Mouse (Mus musculus) megakaryocyte, embryonic 14.5 days (primary cell): ENCODE data around the gene Fam155a. TPM values are rescaled to one million over a fixed set of nuclear protein-coding genes. Genes with fewer than 3 reads are reported as not detected.

Source experiments
- H3K27me3 ChIP-seq: replicated peaks from 2 replicates; pipeline ENCODE3; 2012; ENCODE audit warnings: inconsistent platforms
- H3K36me3 ChIP-seq: replicated peaks from 2 replicates; pipeline ENCODE3; 2012; ENCODE audit warnings: low read length, inconsistent platforms, mixed read lengths
- H3K4me1 ChIP-seq: 2 replicates; pipeline ENCODE4 v1.6.1; 2012; ENCODE audit warnings: inconsistent platforms
- H3K4me3 ChIP-seq: replicated peaks from 2 replicates; pipeline ENCODE3; 2012; ENCODE audit warnings: moderate library complexity, mild to moderate bottlenecking, inconsistent platforms
- H3K9me3 ChIP-seq: 2 replicates; pipeline ENCODE4 v1.6.1; 2012; ENCODE audit warnings: inconsistent platforms
- FLI1 ChIP-seq: IDR thresholded peaks from 2 replicates; pipeline ENCODE4 v1.6.1; 2012; ENCODE audit warnings: low read length, inconsistent platforms, mixed read lengths
- GATA1 ChIP-seq: IDR thresholded peaks from 3 replicates; pipeline ENCODE4 v1.6.1; 2012; ENCODE audit warnings: mixed read lengths, low read length, inconsistent platforms, borderline replicate concordance
- polyA plus RNA-seq: library from polyadenylated mRNA; stranded (reverse); fragments of >175 nt; gene quantifications from 2 replicates; pipeline ENCODE4 v1.2.3, GENCODE M21; 2012; ENCODE audit warnings: low replicate concordance; ENCODE audit not compliant: insufficient read depth

Gene Fam155a
- polyA plus RNA-seq, 1 experiment = 0.10 TPM

DNA sequence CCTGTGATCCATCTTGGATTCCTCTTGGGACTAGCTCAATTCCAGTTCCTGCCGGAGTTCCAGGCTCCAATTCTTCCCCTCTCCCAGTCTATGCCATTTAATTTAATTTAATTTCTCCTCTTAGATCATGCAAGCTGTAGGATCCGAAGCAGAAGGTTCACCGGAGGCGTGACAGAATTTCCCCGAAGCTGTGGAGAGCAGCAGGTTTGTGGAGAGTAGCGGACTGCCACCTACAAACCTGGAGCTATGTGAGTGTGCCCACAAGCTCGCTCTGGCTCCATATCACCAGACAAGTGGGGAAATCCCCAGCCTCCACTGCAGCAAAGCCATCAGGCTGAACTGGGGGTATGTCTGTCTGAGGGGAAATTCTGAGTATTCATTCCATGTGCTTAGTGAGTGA, 544.2 kb downstream of the Fam155a start:
- no peaks in the 10 kb centered on the region for H3K27me3 ChIP-seq
- TF ChIP-seq FLI1 = no peak
- no peak for TF ChIP-seq GATA1

DNA sequence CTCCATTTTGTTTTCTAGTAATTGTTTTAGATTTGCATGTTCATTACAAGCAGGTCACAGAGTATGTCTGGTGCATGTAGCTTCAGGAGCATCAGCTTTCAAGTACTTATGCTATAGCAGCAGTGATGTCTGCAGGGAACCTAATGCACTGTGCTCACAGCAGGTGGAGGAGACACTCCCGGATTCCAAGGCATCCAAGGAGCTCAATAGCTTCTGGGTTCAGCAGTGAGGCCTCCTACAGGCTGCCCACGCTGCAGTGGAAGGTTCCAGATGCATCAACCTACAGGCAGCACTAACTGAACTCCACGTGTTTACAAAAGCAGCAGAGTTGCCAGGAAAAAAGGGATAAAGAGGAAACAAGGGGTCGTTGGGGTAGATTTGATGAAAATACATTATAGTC, 559.2 kb downstream of the Fam155a start:
- Histone ChIP-seq H3K27me3 (no peaks in the 10 kb centered on the region), H3K4me1 (no peaks in the 10 kb centered on the region), H3K36me3 (no peaks in the 10 kb centered on the region), H3K9me3 (peaks cover 16% of the 10 kb centered on the region), H3K4me3 (no peak overlapping the region)
- no peak for TF ChIP-seq GATA1
- TF ChIP-seq FLI1 = no peak

More for the DNA sequence above, 544.2 kb downstream of the Fam155a start:
- Histone ChIP-seq H3K4me3 (no peak overlapping the region), H3K9me3 (no peaks in the 10 kb centered on the region), H3K36me3 (no peaks in the 10 kb centered on the region), H3K4me1 (peaks cover 5% of the 10 kb centered on the region)

DNA sequence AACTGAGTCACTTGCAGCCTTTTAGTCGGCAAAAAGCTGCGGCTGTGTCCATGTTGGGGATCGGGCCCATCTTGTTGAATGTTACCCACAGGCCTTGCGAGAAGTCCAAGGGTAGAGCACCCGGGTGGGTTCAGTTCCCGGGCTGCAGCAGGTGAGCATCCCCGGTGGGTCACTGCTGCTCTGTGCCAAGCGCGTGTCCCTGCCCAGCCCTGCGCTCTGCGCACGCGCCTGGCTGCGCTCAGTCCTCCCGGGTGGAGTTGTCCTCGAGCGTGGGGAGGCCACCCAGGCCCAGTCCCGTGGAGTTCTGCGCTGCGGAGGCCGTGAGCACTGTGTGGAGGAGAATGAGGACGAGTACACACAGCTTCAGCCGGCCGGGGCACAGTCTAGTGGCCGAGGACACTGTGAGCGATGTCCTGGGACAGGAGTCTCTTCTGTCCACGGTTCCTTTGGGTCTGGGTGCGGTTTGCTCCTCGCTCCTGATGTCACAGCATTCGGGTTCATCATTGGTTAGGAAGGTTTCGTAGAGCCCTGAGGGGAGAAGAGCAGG, 563.4 kb downstream of the Fam155a start:
- H3K9me3 ChIP-seq = peaks cover 9% of the 10 kb centered on the region; the same call in 1 of the 2 replicates
- TF ChIP-seq FLI1 = no peak
- no peak for TF ChIP-seq GATA1
- no peaks in the 10 kb centered on the region for H3K27me3 ChIP-seq
- H3K4me3 ChIP-seq = no peak overlapping the region
- no peaks in the 10 kb centered on the region for H3K4me1 ChIP-seq
- no peaks in the 10 kb centered on the region for H3K36me3 ChIP-seq

DNA sequence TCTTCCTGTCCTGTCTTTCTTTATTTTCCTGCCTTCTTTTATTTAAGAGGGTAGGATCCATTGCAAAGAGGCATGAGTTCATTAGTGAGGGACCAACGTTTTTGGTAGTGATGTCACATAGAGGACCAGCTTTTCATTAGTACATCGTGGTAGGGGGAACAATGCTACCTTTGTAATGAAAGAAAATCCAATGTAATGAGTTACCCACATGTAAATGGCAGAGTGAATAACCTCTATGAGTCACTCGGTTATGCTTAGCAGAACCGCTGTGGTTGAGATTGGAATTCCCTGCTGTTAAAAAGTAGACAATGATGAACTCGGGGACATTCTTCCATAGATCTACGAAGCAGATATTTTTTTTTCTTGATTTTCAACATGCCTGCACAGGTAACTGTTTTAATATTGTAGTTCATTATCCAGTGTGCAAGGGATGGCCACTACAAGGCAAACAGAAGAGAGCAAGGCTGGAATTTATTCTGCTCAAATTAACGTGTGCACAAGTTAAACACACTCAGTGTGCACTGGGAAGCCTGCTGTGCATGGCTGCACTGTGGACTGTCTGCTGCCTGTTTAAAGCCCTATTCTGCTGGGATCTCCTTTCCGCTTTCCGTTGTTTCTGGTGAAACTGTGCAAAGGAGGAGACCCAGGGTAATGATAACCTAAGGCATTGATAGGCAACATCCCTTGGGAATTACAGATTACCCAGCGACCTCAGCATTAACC, 566.5 kb downstream of the Fam155a start:
- Histone ChIP-seq H3K4me3 (no peak overlapping the region), H3K9me3 (peaks cover 9% of the 10 kb centered on the region; the same call in 1 of the 2 replicates), H3K4me1 (no peaks in the 10 kb centered on the region; the same call in 1 of the 2 replicates), H3K36me3 (no peaks in the 10 kb centered on the region), H3K27me3 (no peaks in the 10 kb centered on the region)
- TF ChIP-seq FLI1 (no peak), GATA1 (no peak)

DNA sequence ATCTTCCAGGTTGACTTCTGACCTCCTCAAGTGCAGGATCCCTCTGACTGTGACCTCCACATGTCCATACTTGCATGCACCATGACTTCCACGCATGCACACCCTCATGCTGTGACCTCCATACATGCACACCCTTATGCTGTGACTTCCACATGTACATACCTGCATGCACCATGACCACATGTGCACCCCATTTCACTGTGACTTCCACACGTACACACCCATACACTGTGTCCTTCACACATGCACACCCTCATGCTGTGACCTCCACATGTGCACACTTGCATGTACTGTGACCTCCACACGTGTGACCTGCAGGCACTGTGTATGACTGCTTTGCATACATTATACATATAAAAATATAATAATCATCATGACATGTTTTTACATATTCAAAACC, 570.9 kb downstream of the Fam155a start:
- Histone ChIP-seq H3K27me3 (no peaks in the 10 kb centered on the region), H3K9me3 (no peaks in the 10 kb centered on the region), H3K4me1 (no peaks in the 10 kb centered on the region; the same call in 1 of the 2 replicates), H3K4me3 (peak overlapping the region; percentile 70), H3K36me3 (no peaks in the 10 kb centered on the region)
- no peak for TF ChIP-seq FLI1
- TF ChIP-seq GATA1 = no peak

DNA sequence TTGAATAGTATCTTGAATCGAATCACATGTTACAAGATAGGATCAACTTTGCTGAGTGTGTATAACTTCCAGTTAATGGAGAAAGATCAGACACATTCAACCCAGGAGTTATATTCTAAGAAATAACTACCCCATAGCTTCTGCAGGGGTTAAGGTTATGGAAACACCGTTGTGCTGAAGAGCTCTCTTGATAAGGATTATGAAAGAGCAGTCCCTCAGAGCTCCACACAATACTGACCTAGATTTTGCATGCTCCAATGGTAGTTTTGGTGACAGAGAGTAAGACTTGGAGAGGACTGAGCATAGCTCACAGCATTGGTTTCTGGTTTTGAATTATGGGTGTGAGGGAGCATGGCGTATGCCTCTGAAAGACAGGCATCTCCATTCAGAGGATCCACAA, 579.3 kb downstream of the Fam155a start:
- Histone ChIP-seq H3K27me3 (no peaks in the 10 kb centered on the region), H3K4me1 (no peaks in the 10 kb centered on the region), H3K9me3 (peaks cover 3% of the 10 kb centered on the region; the same call in 1 of the 2 replicates), H3K36me3 (no peaks in the 10 kb centered on the region), H3K4me3 (no peak overlapping the region)
- TF ChIP-seq FLI1 (no peak), GATA1 (no peak)

DNA sequence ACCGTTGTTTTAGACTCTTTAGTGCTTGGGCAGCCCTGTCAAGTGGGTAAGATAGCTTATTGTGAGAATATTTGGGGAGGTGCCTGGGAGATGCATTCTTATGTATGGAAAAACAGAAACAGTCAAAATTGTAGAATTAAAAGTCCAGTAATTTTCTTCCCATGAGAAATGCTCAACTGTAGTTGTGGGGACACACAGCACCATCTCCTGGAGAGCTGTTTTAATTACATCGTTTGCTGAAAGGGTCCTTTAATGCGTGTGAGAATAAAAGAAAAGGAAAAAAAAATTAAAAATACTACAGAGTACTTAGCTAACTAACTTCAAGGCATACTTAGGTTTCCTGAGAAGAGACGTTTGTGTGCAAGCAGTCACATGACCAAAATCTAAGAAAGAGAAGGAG, 582.3 kb downstream of the Fam155a start:
- Histone ChIP-seq H3K9me3 (peaks cover 3% of the 10 kb centered on the region; the same call in 1 of the 2 replicates), H3K4me1 (no peaks in the 10 kb centered on the region), H3K36me3 (no peaks in the 10 kb centered on the region), H3K27me3 (no peaks in the 10 kb centered on the region), H3K4me3 (no peak overlapping the region)
- TF ChIP-seq FLI1 (no peak), GATA1 (no peak)

DNA sequence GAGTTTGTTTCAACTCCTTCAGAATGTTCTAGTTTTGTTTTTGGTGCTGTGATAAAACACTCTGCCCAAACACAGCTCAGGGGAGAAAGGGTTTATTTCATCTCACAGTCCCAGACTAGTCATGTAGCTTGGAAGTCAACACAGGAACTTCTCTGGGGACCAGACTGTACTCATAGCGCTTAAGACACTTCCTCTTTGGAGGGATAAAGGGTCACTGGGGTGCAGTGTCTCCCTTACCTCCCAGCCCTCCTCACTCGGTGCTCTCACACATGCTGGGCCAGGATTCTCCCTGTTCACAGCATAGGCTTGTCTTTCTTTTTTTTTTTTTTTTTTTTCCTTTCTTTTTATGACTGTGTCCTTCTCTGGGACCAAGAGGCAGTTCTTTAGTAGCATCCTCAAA, 585.8 kb downstream of the Fam155a start:
- Histone ChIP-seq H3K4me1 (no peaks in the 10 kb centered on the region), H3K36me3 (no peaks in the 10 kb centered on the region), H3K4me3 (no peak overlapping the region), H3K9me3 (no peaks in the 10 kb centered on the region), H3K27me3 (no peaks in the 10 kb centered on the region)
- TF ChIP-seq GATA1 = no peak
- no peak for TF ChIP-seq FLI1

DNA sequence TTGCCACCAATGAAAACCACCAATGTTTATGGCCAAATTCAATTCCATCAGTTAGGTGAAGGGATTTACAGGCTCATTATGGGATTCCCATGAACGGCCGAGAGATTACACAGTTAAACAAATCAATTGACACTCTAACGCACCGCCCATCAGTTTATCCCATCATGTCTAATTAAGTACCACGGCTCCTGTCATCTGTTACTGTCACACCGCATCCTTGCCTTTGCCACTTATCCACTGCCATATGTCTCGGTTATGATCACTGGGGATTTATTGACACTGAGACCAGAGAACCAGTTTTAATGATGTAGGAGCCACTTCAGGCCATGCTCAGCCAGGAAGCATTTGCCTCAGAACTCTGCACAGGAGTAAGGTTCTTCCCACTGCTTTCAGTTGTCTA, 588.5 kb downstream of the Fam155a start:
- no peaks in the 10 kb centered on the region for H3K9me3 ChIP-seq
- no peak for TF ChIP-seq FLI1
- no peak for TF ChIP-seq GATA1
- no peaks in the 10 kb centered on the region for H3K27me3 ChIP-seq
- H3K36me3 ChIP-seq = no peaks in the 10 kb centered on the region
- H3K4me3 ChIP-seq = no peak overlapping the region
- H3K4me1 ChIP-seq = no peaks in the 10 kb centered on the region

DNA sequence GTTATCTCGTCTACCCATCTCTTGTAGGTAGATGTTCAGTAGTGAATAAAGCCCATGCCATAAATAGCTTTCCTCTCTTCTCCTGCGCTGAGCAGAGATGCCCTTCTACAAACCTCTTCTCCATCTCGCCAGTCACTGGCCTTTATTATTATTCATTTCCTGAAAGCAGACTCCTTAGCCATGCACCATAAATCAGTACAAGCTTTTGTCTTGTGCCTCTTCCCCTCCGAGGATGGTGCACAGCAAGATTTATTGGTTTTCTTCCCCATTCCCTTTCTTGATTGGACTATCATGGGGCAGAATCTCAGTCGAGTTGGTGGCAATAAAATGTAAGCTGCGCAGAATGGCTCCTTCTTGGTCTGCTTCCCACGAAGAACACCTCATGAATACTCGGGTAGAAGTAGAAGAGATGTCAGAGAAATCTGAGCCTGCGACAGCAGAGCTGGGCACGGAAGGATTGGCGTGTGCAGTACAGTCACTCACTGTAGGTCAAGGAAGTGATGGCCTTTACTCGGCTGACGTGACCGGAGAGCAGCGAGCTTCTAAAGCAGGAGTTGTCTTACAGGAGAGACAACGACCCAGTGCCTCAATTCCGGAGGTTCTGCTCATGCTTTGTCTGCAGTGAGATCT, 590.2 kb downstream of the Fam155a start:
- Histone ChIP-seq H3K36me3 (no peaks in the 10 kb centered on the region), H3K9me3 (no peaks in the 10 kb centered on the region), H3K4me3 (no peak overlapping the region), H3K4me1 (no peaks in the 10 kb centered on the region), H3K27me3 (no peaks in the 10 kb centered on the region)
- TF ChIP-seq FLI1 (no peak), GATA1 (no peak)

DNA sequence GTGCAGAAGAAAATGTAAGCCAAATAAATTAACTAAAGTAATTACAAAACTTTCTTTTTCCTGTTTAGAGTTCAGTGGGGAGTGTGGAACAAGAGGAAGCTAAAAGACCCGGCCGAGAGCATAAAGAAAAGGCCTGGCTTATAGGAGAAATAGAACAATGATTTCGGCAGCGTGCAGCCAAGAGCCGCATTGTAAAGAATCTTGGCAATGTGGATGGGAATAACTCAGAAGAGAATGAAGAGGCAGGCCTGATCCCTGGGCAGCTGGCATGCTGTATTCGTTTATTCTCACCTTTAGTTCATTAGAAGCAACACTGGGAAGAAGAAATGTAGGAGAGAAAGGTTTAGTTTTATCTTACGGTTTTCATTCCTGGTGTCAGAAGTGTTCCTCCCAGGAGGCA, 594.0 kb downstream of the Fam155a start:
- no peak for TF ChIP-seq FLI1
- no peak for TF ChIP-seq GATA1
- H3K36me3 ChIP-seq = no peaks in the 10 kb centered on the region
- no peaks in the 10 kb centered on the region for H3K4me1 ChIP-seq
- no peak overlapping the region for H3K4me3 ChIP-seq
- no peaks in the 10 kb centered on the region for H3K9me3 ChIP-seq
- no peaks in the 10 kb centered on the region for H3K27me3 ChIP-seq
